Mouse (Mus musculus) intestine, embryonic 16.5 days (tissue): ENCODE results near the gene Gm5767. TPM values are rescaled to one million over a fixed set of nuclear protein-coding genes. Genes with fewer than 3 reads are reported as not detected.

Source experiments
- polyA plus RNA-seq: library from polyadenylated mRNA; unstranded; fragments of >200 nt; fragmentation: Nextera tagmentation; extraction: Ambion mirVana; gene quantifications from 2 replicates; pipeline ENCODE4 v1.2.1, GENCODE M21; 2015

Gm5767 gene
- polyA plus RNA-seq, 1 experiment from 2014 or later, result not detected

Other genes with a start within 250 kb of the Gm5767 start
- 13.8 and 15.0 TPM in 2 replicates for gene Mettl22, start 210.0 kb upstream of the Gm5767 start, polyA plus RNA-seq
- 80.0 and 89.5 TPM in 2 replicates for gene Abat, start 167.3 kb upstream of the Gm5767 start, polyA plus RNA-seq
- 126 and 128 TPM in 2 replicates for gene Pmm2, start 43.1 kb upstream of the Gm5767 start, polyA plus RNA-seq
- 23.9 and 24.2 TPM in 2 replicates for gene Tmem186, start 43.1 kb upstream of the Gm5767 start, polyA plus RNA-seq
- 85.0 and 89.4 TPM in 2 replicates for gene Carhsp1, start 8.6 kb upstream of the Gm5767 start, polyA plus RNA-seq
- gene Usp7, start 111.5 kb downstream of the Gm5767 start, polyA plus RNA-seq, result 16.1 and 19.1 TPM in 2 replicates
- 11.9 and 12.1 TPM in 2 replicates for gene 1810013L24Rik, start 149.3 kb downstream of the Gm5767 start, polyA plus RNA-seq